Mouse (Mus musculus) heart, postnatal 0 days (tissue): ENCODE data around the gene Gabbr1. TPM values are rescaled to one million over a fixed set of nuclear protein-coding genes. Genes with fewer than 3 reads are reported as not detected.
A peak's percentile ranks its signal among the peaks of the same experiment; 100 is the strongest.

Experiments used
- ATAC-seq: fragments of 200-750 bp; cut with Nextera tagmentation; 2 replicates; pipeline ENCODE4 v1.8.0; 2017; ENCODE audit warnings: low read depth, moderate number of reproducible peaks, moderate library complexity; ENCODE audit not compliant: insufficient read depth
- DNase-seq: peaks from one replicate; pipeline ENCODE4 v3.0.0-alpha.2; 2016; ENCODE audit warnings: low spot score
- H3K27ac ChIP-seq: fragments of 300-500 bp; sonication (generic); 2 replicates; pipeline ENCODE4 v1.5.1; 2014; ENCODE audit warnings: low read depth, mild to moderate bottlenecking
- H3K27me3 ChIP-seq: fragments of 300-500 bp; sonication (generic); 2 replicates; pipeline ENCODE4 v1.6.1; 2014; ENCODE audit warnings: low read length, mixed read lengths; ENCODE audit not compliant: control insufficient read depth, insufficient read depth
- H3K36me3 ChIP-seq: fragments of 300-500 bp; sonication (generic); replicated peaks from 2 replicates; pipeline ENCODE4 v1.6.1; 2014; ENCODE audit warnings: low read length, mixed read lengths; ENCODE audit not compliant: control insufficient read depth, insufficient read depth
- H3K4me1 ChIP-seq: fragments of 300-500 bp; sonication (generic); 2 replicates; pipeline ENCODE4 v1.6.1; 2014; ENCODE audit warnings: antibody characterized with exemption; ENCODE audit not compliant: control insufficient read depth, insufficient read depth
- H3K4me2 ChIP-seq: fragments of 300-500 bp; sonication (generic); 2 replicates; pipeline ENCODE4 v1.6.1; 2014; ENCODE audit warnings: low read depth, mild to moderate bottlenecking, low read length, moderate library complexity
- H3K4me3 ChIP-seq: fragments of 300-500 bp; sonication (generic); 2 replicates; pipeline ENCODE4 v1.5.1; 2014; ENCODE audit warnings: low read depth, low read length
- H3K9ac ChIP-seq: fragments of 300-500 bp; sonication (generic); replicated peaks from 2 replicates; pipeline ENCODE4 v1.6.1; 2014; ENCODE audit warnings: low read depth, low read length, mixed read lengths
- H3K9me3 ChIP-seq: fragments of 300-500 bp; sonication (generic); replicated peaks from 2 replicates; pipeline ENCODE4 v1.6.1; 2016; ENCODE audit warnings: low read length; ENCODE audit not compliant: control insufficient read depth
- CTCF ChIP-seq: IDR thresholded peaks from 2 replicates; pipeline ENCODE4 v1.5.1; 2016; ENCODE audit warnings: antibody characterized with exemption, control low read depth, low read depth
- EP300 ChIP-seq: IDR thresholded peaks from 2 replicates; pipeline ENCODE4 v1.6.1; 2016; ENCODE audit warnings: antibody characterized with exemption, low read depth
- WGBS: fragments of 180-500 bp; shearing (Covaris S2); extraction: QIAGEN DNeasy Blood & Tissue Kit; methylation state at CpG from one replicate; pipeline ENCODE4 v1.1.7; 2014; 5-methylcytosine and 5-hydroxymethylcytosine counted together
- polyA plus RNA-seq: library from polyadenylated mRNA; unstranded; fragments of >200 nt; fragmentation: Nextera tagmentation; extraction: Ambion mirVana; gene quantifications from 2 replicates; pipeline ENCODE4 v1.2.1, GENCODE M21; 2015
- total RNA-seq: library from RNA; depleted of rRNA; stranded (reverse); fragments of >200 nt; gene quantifications from 2 replicates; pipeline ENCODE4 v1.2.3, GENCODE M21; 2014; ENCODE audit warnings: low replicate concordance

The Gabbr1 gene
- total and polyA plus RNA-seq, 2 experiments from 2014 or later, result 1.8 to 4.8 TPM

- ATAC-seq, result peak; percentile 32; the same call in 1 of the 2 replicates
- H3K27me3 ChIP-seq, result peaks cover 37% of the 10 kb centered on the region
- H3K36me3 ChIP-seq, result peaks cover 11% of the 10 kb centered on the region; the same call in 1 of the 2 replicates
- no peak for DNase-seq
- no peaks in the 10 kb centered on the region for H3K9me3 ChIP-seq
- peak overlapping the region; percentile 50 for H3K9ac ChIP-seq
- H3K27ac ChIP-seq, result no peak overlapping the region
- H3K4me1 ChIP-seq, result peaks cover 22% of the 10 kb centered on the region
- H3K4me3 ChIP-seq, result peak overlapping the region; percentile 47
- peak overlapping the region; percentile 85 for H3K4me2 ChIP-seq
- WGBS, result 2% methylated on average over 21 of the region's 22 CpGs
- no peak for TF ChIP-seq CTCF
- no peak for TF ChIP-seq EP300
Measured at GRCm38 (mm10) chr17:37050399-37050798, 4.6 kb downstream of the Gabbr1 start.

GRCm38 (mm10) chr17:37050876-37051275, 5.1 kb downstream of the Gabbr1 start:
- H3K27me3 ChIP-seq, result peaks cover 37% of the 10 kb centered on the region
- H3K4me1 ChIP-seq, result peaks cover 22% of the 10 kb centered on the region
- H3K9ac ChIP-seq, result peak overlapping the region; percentile 50
- 17% methylated on average over 27 of the region's 27 CpGs for WGBS
- DNase-seq (no peak), ATAC-seq (no peak)
- no peak for TF ChIP-seq CTCF
- no peak for TF ChIP-seq EP300
- H3K36me3 ChIP-seq, result peaks cover 11% of the 10 kb centered on the region; the same call in 1 of the 2 replicates
- H3K27ac ChIP-seq, result no peak overlapping the region
- peak overlapping the region; percentile 85 for H3K4me2 ChIP-seq
- no peaks in the 10 kb centered on the region for H3K9me3 ChIP-seq
- H3K4me3 ChIP-seq, result peak overlapping the region; percentile 47

- WGBS, result 52% methylated on average over 4 of the region's 4 CpGs
- DNase-seq (no peak), ATAC-seq (no peak)
- peaks cover 14% of the 10 kb centered on the region; the same call in 1 of the 2 replicates for H3K36me3 ChIP-seq
- no peak overlapping the region for H3K9ac ChIP-seq
- H3K27ac ChIP-seq, result no peak overlapping the region
- H3K9me3 ChIP-seq, result no peaks in the 10 kb centered on the region
- H3K4me3 ChIP-seq, result no peak overlapping the region
- no peak overlapping the region for H3K4me2 ChIP-seq
- peaks cover 34% of the 10 kb centered on the region for H3K27me3 ChIP-seq
- TF ChIP-seq CTCF, result no peak
- no peak for TF ChIP-seq EP300
- H3K4me1 ChIP-seq, result peaks cover 19% of the 10 kb centered on the region
Measured at GRCm38 (mm10) chr17:37051745-37052144, 6.0 kb downstream of the Gabbr1 start.

- Histone ChIP-seq H3K9ac (no peak overlapping the region), H3K27me3 (no peaks in the 10 kb centered on the region), H3K4me3 (no peak overlapping the region), H3K4me2 (no peak overlapping the region), H3K36me3 (peaks cover 24% of the 10 kb centered on the region), H3K9me3 (no peaks in the 10 kb centered on the region), H3K27ac (no peak overlapping the region), H3K4me1 (no peaks in the 10 kb centered on the region)
- DNase-seq (no peak), ATAC-seq (no peak)
- TF ChIP-seq EP300, result no peak
- no peak for TF ChIP-seq CTCF
- WGBS, result 89% methylated on average over 6 of the region's 6 CpGs
Measured at GRCm38 (mm10) chr17:37056957-37057356, 11.2 kb downstream of the Gabbr1 start.

GRCm38 (mm10) chr17:37061435-37061834, 15.7 kb downstream of the Gabbr1 start:
- Histone ChIP-seq H3K4me2 (no peak overlapping the region), H3K36me3 (peaks cover 43% of the 10 kb centered on the region), H3K27ac (no peak overlapping the region), H3K9ac (no peak overlapping the region), H3K4me1 (no peaks in the 10 kb centered on the region), H3K27me3 (no peaks in the 10 kb centered on the region), H3K4me3 (no peak overlapping the region), H3K9me3 (no peaks in the 10 kb centered on the region)
- no peak for ATAC-seq
- 70% methylated on average over 3 of the region's 3 CpGs for WGBS
- DNase-seq, result no peak
- no peak for TF ChIP-seq EP300
- no peak for TF ChIP-seq CTCF

GRCm38 (mm10) chr17:37062101-37062641, 16.4 kb downstream of the Gabbr1 start:
- no peak overlapping the region for H3K4me2 ChIP-seq
- no peaks in the 10 kb centered on the region for H3K4me1 ChIP-seq
- TF ChIP-seq CTCF (no peak), EP300 (no peak)
- no peak overlapping the region for H3K9ac ChIP-seq
- peaks cover 45% of the 10 kb centered on the region for H3K36me3 ChIP-seq
- no peak for DNase-seq
- ATAC-seq, result no peak
- WGBS, result 88% methylated on average over 10 of the region's 10 CpGs
- H3K9me3 ChIP-seq, result no peaks in the 10 kb centered on the region
- H3K4me3 ChIP-seq, result no peak overlapping the region
- no peak overlapping the region for H3K27ac ChIP-seq
- no peaks in the 10 kb centered on the region for H3K27me3 ChIP-seq
